Mouse (Mus musculus) brain, embryonic 14.5 days (tissue): ENCODE measurements around the gene Acbd5.

Experiments used
- CTCF ChIP-seq: fragments of 200-500 bp; IDR thresholded peaks from 2 replicates; pipeline ENCODE4 v1.5.1; 2012; ENCODE audit warnings: inconsistent platforms, mild to moderate bottlenecking, moderate library complexity, borderline replicate concordance; ENCODE audit not compliant: insufficient read depth, insufficient read length; ENCODE audit errors: extremely low read depth
- POLR2A ChIP-seq: fragments of 200-500 bp; IDR thresholded peaks from 2 replicates; pipeline ENCODE4 v1.6.1; 2012; ENCODE audit warnings: mild to moderate bottlenecking, inconsistent platforms, borderline replicate concordance; ENCODE audit not compliant: poor library complexity, insufficient read depth, insufficient read length, severe bottlenecking; ENCODE audit errors: extremely low read depth

DNA sequence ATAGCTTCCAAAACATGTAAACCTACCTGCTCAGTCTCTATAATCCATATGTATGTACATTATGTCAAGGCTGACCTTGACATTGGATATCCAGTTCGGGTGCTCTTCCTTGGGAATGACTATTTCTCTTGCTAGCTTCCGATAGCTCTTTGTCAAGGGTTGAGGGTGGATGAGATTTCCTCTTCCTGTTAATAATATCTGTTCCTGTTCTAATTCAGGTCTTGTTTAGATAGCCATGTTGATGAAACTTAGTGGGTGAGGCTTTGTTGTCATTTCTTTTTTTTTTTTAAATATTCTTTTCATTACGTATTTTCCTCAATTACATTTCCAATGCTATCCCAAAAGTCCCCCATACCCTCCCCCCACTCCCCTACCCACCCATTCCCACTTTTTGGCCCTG is 25.8 kb upstream of the Acbd5 start:
- TF ChIP-seq CTCF (no peak), POLR2A (no peak)
